Mouse (Mus musculus): Measurements from ENCODE around the gene Tbl1x. TPM values are rescaled to one million over a fixed set of nuclear protein-coding genes. Genes with fewer than 3 reads are reported as not detected.
"Not testable (repeated sequence)": the region's sequence is repeated elsewhere in the genome, so short reads cannot be mapped to it uniquely, and the experiment has no call there.

The Tbl1x gene
- polyA plus RNA-seq, 1 experiment from 2014 or later: 81.1 TPM

DNA sequence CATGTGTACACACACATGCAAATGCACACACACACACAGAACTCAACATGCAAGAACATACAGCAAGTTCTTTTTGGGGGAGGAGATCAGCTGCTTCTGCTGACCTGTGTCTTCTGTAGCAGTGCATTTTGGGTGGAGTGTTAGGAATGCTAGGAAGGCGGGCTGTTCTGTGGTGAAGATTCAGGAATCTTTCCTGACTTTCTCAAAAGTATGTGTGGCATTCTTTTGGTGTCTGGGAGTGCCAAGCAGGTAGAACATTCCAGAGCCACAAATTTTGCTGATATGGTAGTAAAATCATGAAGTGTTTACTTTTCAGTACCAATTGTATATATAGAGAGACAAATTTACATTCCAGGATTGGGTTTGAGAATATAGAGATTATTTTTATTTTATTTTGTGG, 17.6 kb downstream of the Tbl1x start:
- no peak for DNase-seq (ENCODE audit: low spot score)
- Histone ChIP-seq H3K27me3 (ENCODE audit: control insufficient read depth, insufficient read depth, low read length) (no peaks in the 10 kb centered on the region), H3K9ac (ENCODE audit: low read length) (no peak overlapping the region), H3K4me3 (ENCODE audit: low read depth, low read length) (no peak overlapping the region), H3K4me2 (ENCODE audit: low read depth) (no peak overlapping the region), H3K36me3 (ENCODE audit: control insufficient read depth, insufficient read depth, low read length) (no peaks in the 10 kb centered on the region), H3K9me3 (ENCODE audit: control insufficient read depth, low read length) (no peaks in the 10 kb centered on the region), H3K4me1 (ENCODE audit: control insufficient read depth, insufficient read depth, low read length) (no peaks in the 10 kb centered on the region), H3K27ac (ENCODE audit: low read depth, low read length) (no peak overlapping the region)
- ATAC-seq (ENCODE audit: insufficient read depth, low FRiP score, low TSS enrichment): no peak
- 76% methylated on average over 1 of the region's 1 CpGs for WGBS

GRCm38 (mm10) chrX:77530997-77531396, 20.2 kb downstream of the Tbl1x start:
- Histone ChIP-seq H3K9me3 (ENCODE audit: control insufficient read depth, low read length) (no peaks in the 10 kb centered on the region), H3K9ac (ENCODE audit: low read length) (no peak overlapping the region), H3K27me3 (ENCODE audit: control insufficient read depth, insufficient read depth, low read length) (no peaks in the 10 kb centered on the region), H3K4me1 (ENCODE audit: control insufficient read depth, insufficient read depth, low read length) (no peaks in the 10 kb centered on the region), H3K36me3 (ENCODE audit: control insufficient read depth, insufficient read depth, low read length) (no peaks in the 10 kb centered on the region), H3K27ac (ENCODE audit: low read depth, low read length) (no peak overlapping the region), H3K4me3 (ENCODE audit: low read depth, low read length) (no peak overlapping the region), H3K4me2 (ENCODE audit: low read depth) (no peak overlapping the region)
- no peak for ATAC-seq (ENCODE audit: insufficient read depth, low FRiP score, low TSS enrichment)
- no peak for DNase-seq (ENCODE audit: low spot score)
- WGBS: 86% methylated on average over 2 of the region's 5 CpGs

DNA sequence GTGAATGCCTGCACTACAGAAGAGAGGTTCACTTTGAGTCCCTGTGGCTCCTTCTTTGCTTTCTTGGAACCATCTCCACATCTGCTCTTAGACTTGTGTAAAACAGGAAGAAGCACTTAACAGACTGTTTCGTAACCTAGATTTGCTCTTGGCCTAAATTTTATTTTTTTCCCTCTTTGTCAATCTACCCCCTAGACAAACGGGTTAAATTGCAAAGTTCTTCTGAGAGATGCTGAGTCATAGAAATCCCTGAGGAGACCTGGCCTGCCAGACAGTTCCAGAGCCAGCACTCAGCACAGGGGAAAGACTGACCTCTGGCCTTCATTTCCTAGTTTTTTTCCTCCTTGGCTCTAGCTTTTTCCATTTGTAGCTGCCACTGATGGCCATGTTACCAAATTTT, 23.1 kb downstream of the Tbl1x start:
- Histone ChIP-seq H3K27me3 (ENCODE audit: control insufficient read depth, insufficient read depth, low read length) (no peaks in the 10 kb centered on the region), H3K36me3 (ENCODE audit: control insufficient read depth, insufficient read depth, low read length) (no peaks in the 10 kb centered on the region)
- no peak for ATAC-seq (ENCODE audit: insufficient read depth, low FRiP score, low TSS enrichment)

GRCm38 (mm10) chrX:77539770-77540169, 29.0 kb downstream of the Tbl1x start:
- H3K36me3 ChIP-seq (ENCODE audit: control insufficient read depth, insufficient read depth, low read length); H3K4me1 ChIP-seq (ENCODE audit: control insufficient read depth, insufficient read depth, low read length): not testable (repeated sequence)

More for the DNA sequence above, 23.1 kb downstream of the Tbl1x start:
- 60% methylated on average over 2 of the region's 2 CpGs for WGBS
- H3K27ac ChIP-seq (ENCODE audit: low read depth, low read length): no peak overlapping the region
- H3K4me2 ChIP-seq (ENCODE audit: low read depth): no peak overlapping the region
- no peak overlapping the region for H3K4me3 ChIP-seq (ENCODE audit: low read depth, low read length)
- no peak overlapping the region for H3K9ac ChIP-seq (ENCODE audit: low read length)
- no peaks in the 10 kb centered on the region for H3K4me1 ChIP-seq (ENCODE audit: control insufficient read depth, insufficient read depth, low read length)
- DNase-seq (ENCODE audit: low spot score): no peak
- H3K9me3 ChIP-seq (ENCODE audit: control insufficient read depth, low read length): no peaks in the 10 kb centered on the region

GRCm38 (mm10) chrX:77544003-77544402, 33.2 kb downstream of the Tbl1x start:
- H3K4me2 ChIP-seq (ENCODE audit: low read depth): no peak overlapping the region
- H3K27ac ChIP-seq (ENCODE audit: low read depth, low read length): no peak overlapping the region
- no peaks in the 10 kb centered on the region for H3K36me3 ChIP-seq (ENCODE audit: control insufficient read depth, insufficient read depth, low read length)
- DNase-seq (ENCODE audit: low spot score) (no peak), ATAC-seq (ENCODE audit: insufficient read depth, low FRiP score, low TSS enrichment) (no peak)
- no peaks in the 10 kb centered on the region for H3K4me1 ChIP-seq (ENCODE audit: control insufficient read depth, insufficient read depth, low read length)
- no peaks in the 10 kb centered on the region for H3K27me3 ChIP-seq (ENCODE audit: control insufficient read depth, insufficient read depth, low read length)
- no peak overlapping the region for H3K9ac ChIP-seq (ENCODE audit: low read length)
- H3K9me3 ChIP-seq (ENCODE audit: control insufficient read depth, low read length): no peaks in the 10 kb centered on the region
- no peak overlapping the region for H3K4me3 ChIP-seq (ENCODE audit: low read depth, low read length)

More at GRCm38 (mm10) chrX:77539770-77540169, 29.0 kb downstream of the Tbl1x start:
- not testable (repeated sequence) for H3K4me3 ChIP-seq (ENCODE audit: low read depth, low read length); H3K27ac ChIP-seq (ENCODE audit: low read depth, low read length); ATAC-seq (ENCODE audit: insufficient read depth, low FRiP score, low TSS enrichment); H3K4me2 ChIP-seq (ENCODE audit: low read depth); H3K9me3 ChIP-seq (ENCODE audit: control insufficient read depth, low read length); H3K9ac ChIP-seq (ENCODE audit: low read length); DNase-seq (ENCODE audit: low spot score); H3K27me3 ChIP-seq (ENCODE audit: control insufficient read depth, insufficient read depth, low read length)
- 94% methylated on average over 4 of the region's 4 CpGs for WGBS

DNA sequence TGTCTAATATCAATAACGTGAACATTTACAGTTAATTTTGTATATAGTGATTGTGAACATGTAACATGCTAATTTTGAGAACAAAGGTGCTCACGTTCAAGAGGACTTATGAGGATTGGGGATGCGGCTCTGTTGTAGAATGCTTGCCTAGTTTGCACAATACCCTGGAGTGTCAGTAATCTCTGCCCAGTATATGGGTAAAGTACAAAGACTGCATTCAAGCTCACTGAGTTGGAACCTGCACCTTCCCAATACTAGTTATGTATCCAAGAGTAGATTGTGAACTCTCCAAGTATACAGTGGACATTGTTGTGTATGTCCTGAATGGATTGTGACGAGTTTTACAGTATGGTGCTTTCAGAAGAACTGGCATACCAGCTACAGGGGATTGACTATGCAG, 33.7 kb downstream of the Tbl1x start:
- Histone ChIP-seq H3K36me3 (ENCODE audit: control insufficient read depth, insufficient read depth, low read length) (no peaks in the 10 kb centered on the region), H3K4me3 (ENCODE audit: low read depth, low read length) (no peak overlapping the region), H3K9me3 (ENCODE audit: control insufficient read depth, low read length) (no peaks in the 10 kb centered on the region), H3K4me1 (ENCODE audit: control insufficient read depth, insufficient read depth, low read length) (no peaks in the 10 kb centered on the region), H3K27me3 (ENCODE audit: control insufficient read depth, insufficient read depth, low read length) (no peaks in the 10 kb centered on the region), H3K9ac (ENCODE audit: low read length) (no peak overlapping the region), H3K27ac (ENCODE audit: low read depth, low read length) (no peak overlapping the region), H3K4me2 (ENCODE audit: low read depth) (no peak overlapping the region)
- 78% methylated on average over 4 of the region's 4 CpGs for WGBS
- DNase-seq (ENCODE audit: low spot score): no peak
- no peak for ATAC-seq (ENCODE audit: insufficient read depth, low FRiP score, low TSS enrichment)

DNA sequence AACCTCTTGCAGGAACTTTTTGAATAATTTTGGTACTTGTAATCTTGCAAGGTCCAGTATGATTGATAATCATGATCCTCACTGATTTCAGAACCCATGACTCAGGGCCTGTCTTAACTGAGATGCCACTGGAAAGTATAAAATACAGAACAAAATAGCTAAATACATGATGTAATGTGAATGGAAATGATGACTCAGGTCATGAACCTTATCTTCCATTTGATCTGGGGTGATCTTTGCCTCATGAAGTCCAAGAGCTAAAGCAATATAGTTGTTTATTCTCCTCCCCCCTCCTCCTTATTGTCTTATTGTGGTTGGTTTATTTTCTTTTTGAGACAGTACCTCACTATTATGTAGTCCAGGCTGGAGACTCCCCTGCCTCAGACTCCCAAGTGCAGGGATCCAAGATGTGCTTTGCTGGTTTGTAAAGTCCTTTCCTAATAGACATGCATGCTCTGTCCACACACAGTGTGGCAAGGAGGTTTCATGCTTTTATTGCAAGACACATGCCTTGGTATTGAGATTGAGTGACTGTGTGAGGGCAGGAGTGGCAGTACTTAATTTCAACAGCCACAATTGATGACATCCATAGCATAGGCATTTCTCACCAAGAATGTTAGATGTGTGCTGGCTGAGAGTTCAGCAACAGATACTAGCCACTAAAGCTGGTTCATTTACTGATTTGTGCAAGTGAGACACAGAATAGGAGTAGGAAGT, 34.7 kb downstream of the Tbl1x start:
- no peak for DNase-seq (ENCODE audit: low spot score)
- Histone ChIP-seq H3K9ac (ENCODE audit: low read length) (no peak overlapping the region), H3K4me2 (ENCODE audit: low read depth) (no peak overlapping the region), H3K9me3 (ENCODE audit: control insufficient read depth, low read length) (no peaks in the 10 kb centered on the region), H3K4me1 (ENCODE audit: control insufficient read depth, insufficient read depth, low read length) (no peaks in the 10 kb centered on the region), H3K4me3 (ENCODE audit: low read depth, low read length) (no peak overlapping the region), H3K27ac (ENCODE audit: low read depth, low read length) (no peak overlapping the region), H3K36me3 (ENCODE audit: control insufficient read depth, insufficient read depth, low read length) (no peaks in the 10 kb centered on the region), H3K27me3 (ENCODE audit: control insufficient read depth, insufficient read depth, low read length) (no peaks in the 10 kb centered on the region)
- no peak for ATAC-seq (ENCODE audit: insufficient read depth, low FRiP score, low TSS enrichment)

DNA sequence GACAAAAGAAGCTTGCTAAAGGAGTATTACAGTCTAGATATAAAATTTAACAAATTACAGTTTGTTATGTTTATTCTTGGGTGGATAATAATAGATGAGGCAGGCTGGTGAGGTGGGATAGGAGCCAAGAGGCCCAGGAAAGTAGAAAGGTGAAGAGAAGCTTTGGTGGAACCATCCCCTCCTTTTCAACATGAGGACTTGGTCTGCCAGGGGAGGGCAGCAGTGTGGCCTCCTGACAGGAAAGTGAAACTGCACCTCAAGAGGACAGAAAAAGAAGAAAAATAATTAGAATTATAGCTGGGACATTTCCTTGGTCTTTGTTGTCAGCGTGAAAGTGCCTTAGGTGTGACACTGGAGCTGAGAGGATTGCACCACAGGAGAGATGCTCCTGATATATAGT, 35.6 kb downstream of the Tbl1x start:
- H3K4me3 ChIP-seq (ENCODE audit: low read depth, low read length): no peak overlapping the region
- ATAC-seq (ENCODE audit: insufficient read depth, low FRiP score, low TSS enrichment) (no peak), DNase-seq (ENCODE audit: low spot score) (no peak)
- no peaks in the 10 kb centered on the region for H3K36me3 ChIP-seq (ENCODE audit: control insufficient read depth, insufficient read depth, low read length)
- no peaks in the 10 kb centered on the region for H3K4me1 ChIP-seq (ENCODE audit: control insufficient read depth, insufficient read depth, low read length)
- WGBS: 88% methylated on average over 1 of the region's 1 CpGs
- no peak overlapping the region for H3K27ac ChIP-seq (ENCODE audit: low read depth, low read length)
- H3K4me2 ChIP-seq (ENCODE audit: low read depth): no peak overlapping the region
- H3K9ac ChIP-seq (ENCODE audit: low read length): no peak overlapping the region
- H3K27me3 ChIP-seq (ENCODE audit: control insufficient read depth, insufficient read depth, low read length): no peaks in the 10 kb centered on the region
- H3K9me3 ChIP-seq (ENCODE audit: control insufficient read depth, low read length): no peaks in the 10 kb centered on the region

DNA sequence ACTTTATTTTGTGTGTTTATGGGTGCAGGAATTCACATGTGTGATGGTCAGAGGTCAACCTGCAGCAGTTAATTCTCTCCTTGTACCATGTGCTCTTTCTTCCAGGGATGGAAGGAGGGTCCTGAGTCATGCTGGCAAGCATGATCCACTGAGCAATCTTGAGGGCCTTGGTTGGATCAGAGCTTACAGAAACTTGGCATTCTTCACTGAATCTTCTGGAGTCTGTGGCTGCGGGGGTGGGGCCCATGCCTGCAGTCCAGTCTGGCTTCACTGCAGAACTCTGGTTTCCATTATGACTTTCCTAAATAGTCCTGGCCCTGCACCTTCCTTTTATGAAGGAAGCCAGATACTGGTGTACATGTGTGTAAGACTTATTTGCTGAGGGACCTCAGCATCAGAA, 38.1 kb downstream of the Tbl1x start:
- DNase-seq (ENCODE audit: low spot score): no peak
- Histone ChIP-seq H3K9me3 (ENCODE audit: control insufficient read depth, low read length) (no peaks in the 10 kb centered on the region), H3K4me2 (ENCODE audit: low read depth) (no peak overlapping the region), H3K27me3 (ENCODE audit: control insufficient read depth, insufficient read depth, low read length) (no peaks in the 10 kb centered on the region), H3K4me3 (ENCODE audit: low read depth, low read length) (no peak overlapping the region), H3K36me3 (ENCODE audit: control insufficient read depth, insufficient read depth, low read length) (no peaks in the 10 kb centered on the region), H3K27ac (ENCODE audit: low read depth, low read length) (no peak overlapping the region), H3K4me1 (ENCODE audit: control insufficient read depth, insufficient read depth, low read length) (no peaks in the 10 kb centered on the region), H3K9ac (ENCODE audit: low read length) (no peak overlapping the region)
- ATAC-seq (ENCODE audit: insufficient read depth, low FRiP score, low TSS enrichment): no peak
- 100% methylated on average over 1 of the region's 1 CpGs for WGBS
